8 mouse cellular contexts compared by ENCODE assay signal in the genomic region with DNA sequence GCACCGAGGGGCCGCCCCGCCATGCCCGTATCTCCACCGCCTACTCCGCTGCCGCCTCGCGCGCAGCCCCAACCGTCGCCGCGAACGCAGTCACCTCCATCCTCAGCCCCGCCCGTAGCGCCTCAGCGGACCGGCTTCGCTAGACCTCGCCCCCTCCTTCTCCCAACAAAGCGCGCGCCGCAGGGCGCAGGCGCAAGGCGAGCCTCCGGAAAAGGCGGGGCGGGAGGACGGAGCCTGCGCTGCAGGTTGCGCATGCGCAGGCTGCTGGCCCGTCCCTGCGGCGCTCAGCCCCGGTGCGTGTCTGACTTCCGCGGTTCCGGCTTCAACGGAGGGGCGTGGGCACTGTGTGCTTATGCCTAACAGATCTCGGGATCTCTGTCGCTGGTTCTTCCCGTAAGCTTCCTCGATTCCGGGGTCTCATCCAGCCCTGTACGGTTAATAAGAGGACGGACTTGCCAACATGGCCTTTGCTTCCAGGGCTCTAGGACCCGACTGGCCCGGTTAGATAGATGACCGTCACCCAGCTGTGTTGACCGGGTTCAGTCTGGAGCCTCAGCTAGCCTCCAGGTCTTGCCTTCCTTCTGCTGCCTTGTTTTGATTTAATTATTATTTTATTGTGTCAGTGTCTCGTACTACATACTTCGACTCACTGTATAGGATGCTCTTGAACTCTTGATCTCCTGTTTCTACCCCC. TPM values are rescaled to one million over a fixed set of nuclear protein-coding genes. Genes with fewer than 3 reads are reported as not detected.
DNase-seq lines count a peak whose midpoint lies in the region; ATAC-seq lines count a peak whose summit lies in the region.

Gene Gmcl1, minus strand, starts transcription at position 201 of the 694 bp plus-strand sequence.

- peak within 1 kb of the TSS; percentile 88 for H3K4me3 ChIP-seq in hindbrain, embryonic 16.5 days (ENCODE audit: low read length)
- peak within 1 kb of the TSS; percentile 91 for H3K4me3 ChIP-seq in macrophage (ENCODE audit: inconsistent target)

- no peaks in the 10 kb centered on the region for H3K9me3 ChIP-seq in hindbrain, embryonic 16.5 days (ENCODE audit: control insufficient read depth, low read length)

- peak within 1 kb of the TSS; percentile 94 for H3K9ac ChIP-seq in hindbrain, embryonic 16.5 days (ENCODE audit: low read depth, low read length)

- ATAC-seq in hindbrain, embryonic 16.5 days: peak; percentile 95

- peak within 1 kb of the TSS; percentile 80 for H3K4me2 ChIP-seq in hindbrain, embryonic 16.5 days (ENCODE audit: low read length)

- peak; percentile 91 for DNase-seq in WW6 (ENCODE audit: low read depth, low spot score)
- DNase-seq in cerebellum, postnatal 4 days (ENCODE audit: low spot score in 2 of 2): peak; percentile 85 to 93
- DNase-seq in gastrocnemius, adult 18-20 months (ENCODE audit: low spot score): peak; percentile 92
- peak; percentile 89 to 94 for DNase-seq in left cerebral cortex, adult 18-20 months (ENCODE audit: low spot score in 2 of 2)
- DNase-seq in right cerebral cortex, adult 18-20 months: peak; percentile 95
- DNase-seq in urinary bladder, postnatal 10 days (ENCODE audit: low spot score): peak; percentile 77

- H3K36me3 ChIP-seq in hindbrain, embryonic 16.5 days (ENCODE audit: control insufficient read depth, insufficient read depth, low read length): no peaks in the 10 kb centered on the region
- peaks cover 16% of the 10 kb centered on the region; the same call in 1 of the 2 replicates for H3K36me3 ChIP-seq in macrophage (ENCODE audit: inconsistent target)

- H3K79me2 ChIP-seq in macrophage (ENCODE audit: inconsistent target): peaks cover 43% of the 10 kb centered on the region

- H3K27ac ChIP-seq in hindbrain, embryonic 16.5 days (ENCODE audit: low read depth, low read length): peak within 1 kb of the TSS; percentile 95
- H3K27ac ChIP-seq in macrophage: peak within 1 kb of the TSS; percentile 64

- H3K4me1 ChIP-seq in hindbrain, embryonic 16.5 days (ENCODE audit: control insufficient read depth, insufficient read depth, low read depth, low read length): peaks cover 22% of the 10 kb centered on the region

- H3K27me3 ChIP-seq in hindbrain, embryonic 16.5 days (replicated peaks; ENCODE audit: control insufficient read depth, insufficient read depth, low read length): no peaks in the 10 kb centered on the region

- under 1% methylated on average over 55 of the region's 59 CpGs for WGBS in hindbrain, embryonic 16.5 days
- 2% methylated on average over 58 of the region's 59 CpGs for WGBS in macrophage (ENCODE audit: missing documents)

RNA-seq across cellular contexts. Expression of gene Gmcl1, which starts in this region (rescaled TPM):
- total RNA-seq in gastrocnemius, adult 18-20 months (2021): 1 to 10 TPM; 1.9 to 2.2 TPM
- 30.0 and 30.3 TPM in 2 replicates for polyA plus RNA-seq in hindbrain, embryonic 16.5 days (2015; fragmentation: Nextera tagmentation; extraction: Ambion mirVana)
- 10 to 100 TPM; 30.4 to 30.6 TPM for total RNA-seq in left cerebral cortex, adult 18-20 months (2021)
- 10 to 100 TPM in 21 of 26 experiments, 1 to 10 TPM in 5; 5.5 to 54.8 (median 24.7) TPM for total RNA-seq in macrophage (2018; cell fraction: chromatin; rRNA removed)
- total RNA-seq in macrophage (2018; cell fraction: cytosol; rRNA removed): 10 to 100 TPM in 19 of 26 experiments, 1 to 10 TPM in 7; 7.6 to 14.8 (median 11.4) TPM
- total RNA-seq in macrophage (2018; cell fraction: nucleus; rRNA removed): 10 to 100 TPM in 21 of 26 experiments, 1 to 10 TPM in 5; 7.8 to 45.5 (median 16.5) TPM
- 7.5 to 12.1 TPM (median 11.7 TPM) in 3 replicates for polyA plus RNA-seq in macrophage (2018)

Comparison
In these comparisons a context has a peak if more than half of its experiments do, and no peak if none do; other contexts are left out.
1. Peak in every context shown above with its lines: DNase-seq, ATAC-seq, H3K4me3 ChIP-seq and H3K27ac ChIP-seq.
2. RNA of gene Gmcl1 (total RNA-seq): 30.4 to 30.6 TPM in left cerebral cortex, adult 18-20 months; 1.9 to 2.2 TPM in gastrocnemius, adult 18-20 months; every median in the first group is over 4 times any median in the second.